Mouse (Mus musculus) megakaryocyte-erythroid progenitor cell, adult 5-6 weeks (primary cell): ENCODE measurements around the gene Rgs6. TPM values are rescaled to one million over a fixed set of nuclear protein-coding genes. Genes with fewer than 3 reads are reported as not detected.

Source experiments
- ATAC-seq: replicated peaks from 2 replicates; pipeline ENCODE4 v1.8.0; 2016; ENCODE audit warnings: mild to moderate bottlenecking, inconsistent platforms; ENCODE audit not compliant: severe bottlenecking, poor library complexity, low FRiP score, low TSS enrichment
- total RNA-seq, 2 experiments: library from RNA; stranded (forward) in 1 of 2; stranded (reverse) in 1 of 2; fragments of 200-1000, 215-1000 nt in 1 of 2; fragments of >200 nt in 1 of 2; fragmentation: Nextera tagmentation in 1 of 2; gene quantifications; 2 replicates each; pipeline ENCODE4 v1.2.3; 2014 to 2017

Rgs6 gene
- total RNA-seq, 2 experiments from 2014 or later = not detected

GRCm38 (mm10) chr12:82744026-82744425 is 155.9 kb downstream of the Rgs6 start:
- ATAC-seq = no peak

GRCm38 (mm10) chr12:82744826-82745225 is 156.7 kb downstream of the Rgs6 start:
- no peak for ATAC-seq

- ATAC-seq = no peak
Measured at GRCm38 (mm10) chr12:82747099-82747498, 159.0 kb downstream of the Rgs6 start.

- ATAC-seq = no peak
Measured at GRCm38 (mm10) chr12:82751846-82752245, 163.8 kb downstream of the Rgs6 start.

- ATAC-seq = no peak
Measured at GRCm38 (mm10) chr12:82754501-82754900, 166.4 kb downstream of the Rgs6 start.

- no peak for ATAC-seq
Measured at GRCm38 (mm10) chr12:82756756-82757155, 168.7 kb downstream of the Rgs6 start.

- no peak for ATAC-seq
Measured at GRCm38 (mm10) chr12:82757367-82757766, 169.3 kb downstream of the Rgs6 start.

- no peak for ATAC-seq
Measured at GRCm38 (mm10) chr12:82762046-82762445, 174.0 kb downstream of the Rgs6 start.

GRCm38 (mm10) chr12:82768726-82769125 is 180.6 kb downstream of the Rgs6 start:
- ATAC-seq = no peak

- no peak for ATAC-seq
Measured at GRCm38 (mm10) chr12:82772215-82772614, 184.1 kb downstream of the Rgs6 start.

- no peak for ATAC-seq
Measured at GRCm38 (mm10) chr12:82774576-82774975, 186.5 kb downstream of the Rgs6 start.

GRCm38 (mm10) chr12:82776686-82777085 is 188.6 kb downstream of the Rgs6 start:
- ATAC-seq = no peak

GRCm38 (mm10) chr12:82780936-82781335 is 192.8 kb downstream of the Rgs6 start:
- no peak for ATAC-seq

- ATAC-seq = no peak
Measured at GRCm38 (mm10) chr12:82781414-82781813, 193.3 kb downstream of the Rgs6 start.

GRCm38 (mm10) chr12:82792122-82792521 is 204.0 kb downstream of the Rgs6 start:
- no peak for ATAC-seq

- ATAC-seq = no peak
Measured at GRCm38 (mm10) chr12:82799892-82800291, 211.8 kb downstream of the Rgs6 start.

- no peak for ATAC-seq
Measured at GRCm38 (mm10) chr12:82801736-82802135, 213.6 kb downstream of the Rgs6 start.

GRCm38 (mm10) chr12:82802711-82803110 is 214.6 kb downstream of the Rgs6 start:
- ATAC-seq = no peak

- no peak for ATAC-seq
Measured at GRCm38 (mm10) chr12:82805167-82805566, 217.1 kb downstream of the Rgs6 start.

GRCm38 (mm10) chr12:82810631-82811030 is 222.5 kb downstream of the Rgs6 start:
- ATAC-seq = no peak

GRCm38 (mm10) chr12:82815982-82816381 is 227.9 kb downstream of the Rgs6 start:
- ATAC-seq = no peak

GRCm38 (mm10) chr12:82819328-82819727 is 231.2 kb downstream of the Rgs6 start:
- ATAC-seq = no peak
